ENCODE assay signal across 24 mouse cellular contexts in the genomic region with DNA sequence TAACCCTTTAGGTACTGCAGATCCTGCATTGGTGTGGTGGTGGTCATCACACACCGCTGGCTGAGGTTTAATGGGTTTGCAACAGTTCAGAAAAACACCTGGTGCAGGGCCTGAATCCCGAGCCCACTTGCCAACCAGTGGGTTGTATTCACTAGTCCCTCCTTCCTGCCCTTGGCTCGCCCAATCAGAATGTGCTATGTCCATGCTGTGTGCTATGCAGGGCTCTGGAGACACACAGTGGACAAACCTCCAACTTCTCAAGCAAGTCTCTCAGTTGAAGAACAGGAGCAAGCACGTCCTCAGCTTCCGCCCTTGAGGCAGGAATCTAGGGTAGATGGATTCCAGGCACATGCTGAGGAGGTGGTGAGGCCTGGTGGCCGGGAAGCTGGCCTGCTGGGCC. TPM values are rescaled to one million over a fixed set of nuclear protein-coding genes. Genes with fewer than 3 reads are reported as not detected.
DNase-seq lines count a peak whose midpoint lies in the region; ATAC-seq and TF ChIP-seq lines count a peak whose summit lies in the region.
"Had no signal": no experiment of that assay in that cellular context is flagged by ENCODE, and none has a peak within 500 bp of the region (broad histone marks: within the 10 kb centered on the region; RNA-seq: fewer than 3 reads in every experiment).

No protein-coding gene starts in this region.

- no peaks in the 10 kb centered on the region for H3K27me3 ChIP-seq in stomach, postnatal 0 days (ENCODE audit: control insufficient read depth, insufficient read depth, low read length)
- H3K27me3 ChIP-seq: kidney, embryonic 15.5 days; lung, embryonic 15.5 days; midbrain, embryonic 15.5 days had no signal

- H3K4me3 ChIP-seq in stomach, postnatal 0 days (ENCODE audit: low read depth, low read length) = no peak overlapping the region
- H3K4me3 ChIP-seq: forebrain, embryonic 12.5 days; heart, embryonic 13.5 days; kidney, embryonic 15.5 days; left cerebral cortex, adult 2 months; limb, embryonic 10.5 days; lung, embryonic 15.5 days; midbrain, embryonic 15.5 days had no signal

- DNase-seq in embryo, embryonic 10.5 days (ENCODE audit: low spot score) = peak; percentile 2
- no peak for DNase-seq in embryo, embryonic 10 days (ENCODE audit: low spot score)
- DNase-seq in kidney, postnatal 14 days = peak; percentile 7
- DNase-seq in kidney, adult 9 months = no peak
- DNase-seq in retina, embryonic 14.5 days (ENCODE audit: low spot score) = peak; percentile 3
- no peak for DNase-seq in retina, postnatal 1 day
- no peak for DNase-seq in stomach, postnatal 0 days (ENCODE audit: low spot score)
- DNase-seq in urinary bladder, postnatal 14 days (ENCODE audit: low spot score) = no peak
- DNase-seq: adrenal gland, postnatal 36 days; cerebellum, adult 18-20 months; heart, postnatal 36 days; layer of hippocampus, adult 9-11 months; right cerebral cortex, postnatal 4 days; thymus, postnatal 14 days had no signal

- TF ChIP-seq CTCF in stomach, postnatal 0 days (IDR thresholded peaks at IDR 0.05; ENCODE audit: low read depth) = peak; percentile 34

- no peak for TF ChIP-seq EP300 in stomach, postnatal 0 days (optimal IDR thresholded peaks at IDR 0.05)

- no peaks in the 10 kb centered on the region for H3K4me1 ChIP-seq in stomach, postnatal 0 days (replicated peaks; ENCODE audit: control insufficient read depth, insufficient read depth)
- H3K4me1 ChIP-seq: forebrain, embryonic 12.5 days; heart, embryonic 13.5 days; kidney, embryonic 15.5 days; lung, embryonic 15.5 days; midbrain, embryonic 15.5 days had no signal

- no peak overlapping the region for H3K4me2 ChIP-seq in stomach, postnatal 0 days (replicated peaks; ENCODE audit: low read depth)
- H3K4me2 ChIP-seq: forebrain, embryonic 12.5 days; heart, embryonic 13.5 days; kidney, embryonic 15.5 days; lung, embryonic 15.5 days; midbrain, embryonic 15.5 days had no signal

- WGBS in stomach, postnatal 0 days = 65% methylated on average over 6 of the region's 6 CpGs

- no peak for ATAC-seq in stomach, postnatal 0 days (ENCODE audit: low FRiP score, low TSS enrichment)
- ATAC-seq: CD4-positive, CD25-positive, alpha-beta regulatory T cell, adult 4 months; hindbrain, embryonic 16.5 days; midbrain, embryonic 15.5 days had no signal

- H3K27ac ChIP-seq in stomach, postnatal 0 days (replicated peaks) = no peak overlapping the region
- H3K27ac ChIP-seq: forebrain, embryonic 12.5 days; heart, embryonic 13.5 days; kidney, embryonic 15.5 days; left cerebral cortex, adult 2 months; limb, embryonic 10.5 days; lung, embryonic 15.5 days; midbrain, embryonic 15.5 days had no signal

- no peaks in the 10 kb centered on the region for H3K36me3 ChIP-seq in stomach, postnatal 0 days (ENCODE audit: control insufficient read depth, insufficient read depth, low read length)
- H3K36me3 ChIP-seq: forebrain, embryonic 12.5 days; G1E; heart, embryonic 13.5 days; kidney, embryonic 15.5 days; limb, embryonic 10.5 days; lung, embryonic 15.5 days; midbrain, embryonic 15.5 days had no signal

- no peak overlapping the region for H3K9ac ChIP-seq in stomach, postnatal 0 days (ENCODE audit: low read length)
- H3K9ac ChIP-seq: forebrain, embryonic 12.5 days; heart, embryonic 13.5 days; kidney, embryonic 15.5 days; lung, embryonic 15.5 days; midbrain, embryonic 15.5 days had no signal

- H3K9me3 ChIP-seq in stomach, postnatal 0 days (ENCODE audit: control insufficient read depth, low read length) = no peaks in the 10 kb centered on the region
- H3K9me3 ChIP-seq: forebrain, embryonic 12.5 days; G1E; heart, embryonic 13.5 days; kidney, embryonic 15.5 days; limb, embryonic 10.5 days; lung, embryonic 15.5 days; midbrain, embryonic 15.5 days had no signal

RNA-seq across cellular contexts. Expression of gene Ccdc114, which starts 50.6 kb away (rescaled TPM):
- 1.7 and 2.3 TPM in 2 replicates for polyA plus RNA-seq in stomach, postnatal 0 days (2015; fragmentation: Nextera tagmentation; extraction: Ambion mirVana)

RNA-seq across cellular contexts. Expression of gene Emp3, which starts 53.3 kb away (rescaled TPM):
- 135 and 151 TPM in 2 replicates for polyA plus RNA-seq in stomach, postnatal 0 days (2015; fragmentation: Nextera tagmentation; extraction: Ambion mirVana)

RNA-seq across cellular contexts. Expression of gene Abcc6, which starts 55.6 kb away (rescaled TPM):
- polyA plus RNA-seq in stomach, postnatal 0 days (2015; fragmentation: Nextera tagmentation; extraction: Ambion mirVana) = 0.44 and 0.87 TPM in 2 replicates
- polyA plus RNA-seq: CD4-positive, CD25-positive, alpha-beta regulatory T cell, adult 4 months; G1E had no signal

RNA-seq across cellular contexts. Expression of gene Nomo1, which starts 59.0 kb away (rescaled TPM):
- 19.3 and 20.3 TPM in 2 replicates for polyA plus RNA-seq in stomach, postnatal 0 days (2015; fragmentation: Nextera tagmentation; extraction: Ambion mirVana)

Comparison
In these comparisons a context has a peak if more than half of its experiments do, and no peak if none do; other contexts are left out.
1. DNase-seq: peak in embryo, embryonic 10.5 days (single experiment), kidney, postnatal 14 days (single experiment) and retina, embryonic 14.5 days (single experiment); none in embryo, embryonic 10 days (single experiment), kidney, adult 9 months (single experiment), retina, postnatal 1 day (single experiment), stomach, postnatal 0 days (single experiment) and urinary bladder, postnatal 14 days (single experiment).